Mouse (Mus musculus) hindbrain, embryonic 12.5 days (tissue): Measurements from ENCODE around the gene Stab1. TPM values are rescaled to one million over a fixed set of nuclear protein-coding genes. Genes with fewer than 3 reads are reported as not detected.
A peak's percentile ranks its signal among the peaks of the same experiment; 100 is the strongest.

Experiments used
- ATAC-seq: fragments of 200-750 bp; cut with Nextera tagmentation; 2 replicates; pipeline ENCODE4 v1.8.0; 2017; ENCODE audit warnings: moderate TSS enrichment; ENCODE audit not compliant: low FRiP score
- H3K27ac ChIP-seq: fragments of 300-500 bp; sonication (generic); 2 replicates; pipeline ENCODE4 v1.5.1; 2016; ENCODE audit warnings: mild to moderate bottlenecking
- H3K27me3 ChIP-seq: fragments of 300-500 bp; sonication (generic); 2 replicates; pipeline ENCODE4 v1.6.1; 2016; ENCODE audit warnings: mild to moderate bottlenecking
- H3K36me3 ChIP-seq: fragments of 300-500 bp; sonication (generic); 2 replicates; pipeline ENCODE4 v1.6.1; 2016; ENCODE audit warnings: mild to moderate bottlenecking
- H3K4me1 ChIP-seq: fragments of 300-500 bp; sonication (generic); 2 replicates; pipeline ENCODE4 v1.6.1; 2016
- H3K4me2 ChIP-seq: fragments of 300-500 bp; sonication (generic); replicated peaks from 2 replicates; pipeline ENCODE4 v1.6.1; 2016; ENCODE audit warnings: mild to moderate bottlenecking
- H3K4me3 ChIP-seq: fragments of 300-500 bp; sonication (generic); 2 replicates; pipeline ENCODE4 v1.5.1; 2016; ENCODE audit warnings: mild to moderate bottlenecking
- H3K9ac ChIP-seq: fragments of 300-500 bp; sonication (generic); 2 replicates; pipeline ENCODE4 v1.6.1; 2016; ENCODE audit warnings: mild to moderate bottlenecking, moderate library complexity
- H3K9me3 ChIP-seq: fragments of 300-500 bp; sonication (generic); replicated peaks from 2 replicates; pipeline ENCODE4 v1.6.1; 2016; ENCODE audit warnings: mild to moderate bottlenecking
- WGBS: fragments of 180-500 bp; shearing (Covaris S2); methylation state at CpG from one replicate; pipeline ENCODE4 v1.1.7; 2016; 5-methylcytosine and 5-hydroxymethylcytosine counted together
- polyA plus RNA-seq: library from polyadenylated mRNA; unstranded; fragments of >200 nt; fragmentation: Nextera tagmentation; extraction: Ambion mirVana; gene quantifications from 2 replicates; pipeline ENCODE4 v1.2.1, GENCODE M21; 2016

Gene Stab1
- 29.7 and 33.9 TPM in 2 replicates for polyA plus RNA-seq

GRCm38 (mm10) chr14:31168425-31168824, at the start of gene Stab1:
Gene Stab1 (minus strand): TSS chr14:31168641.
- no peak within 1 kb of the TSS for H3K4me2 ChIP-seq
- H3K27me3 ChIP-seq = no peaks in the 10 kb centered on the region
- 62% methylated on average over 10 of the region's 10 CpGs for WGBS
- peak within 1 kb of the TSS; percentile 18; the same call in 1 of the 2 replicates for H3K9ac ChIP-seq
- peaks cover 10% of the 10 kb centered on the region for H3K4me1 ChIP-seq
- H3K36me3 ChIP-seq = peaks cover 40% of the 10 kb centered on the region
- peak within 1 kb of the TSS; percentile 18; the same call in 1 of the 2 replicates for H3K27ac ChIP-seq
- ATAC-seq = no peak
- no peak within 1 kb of the TSS for H3K4me3 ChIP-seq
- no peaks in the 10 kb centered on the region for H3K9me3 ChIP-seq

DNA sequence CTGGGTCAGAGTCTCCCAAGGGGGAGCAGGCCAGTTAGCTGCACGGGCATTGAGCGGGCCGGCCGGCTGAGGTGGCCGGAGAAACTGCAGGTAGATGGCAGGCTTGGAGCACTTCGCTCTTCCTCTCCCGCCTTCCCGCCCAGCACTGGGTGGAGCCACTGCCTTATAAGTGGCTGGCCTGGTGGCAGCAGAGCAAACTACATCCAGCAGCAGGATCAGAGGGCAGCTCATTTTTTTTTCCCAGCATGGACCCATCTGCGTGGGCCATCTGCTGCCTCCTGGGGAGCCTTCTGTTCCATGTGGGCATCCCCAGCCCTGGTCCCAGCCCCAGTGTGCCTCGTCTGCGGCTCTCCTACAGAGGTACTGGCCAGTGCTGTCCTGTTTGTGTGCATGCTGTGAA, 49.2 kb upstream of the Stab1 start, which contains the start of gene Sema3g:
Gene Sema3g, plus strand, starts transcription at position 195 of the 400 bp plus-strand sequence.
- Histone ChIP-seq H3K4me3 (no peak within 1 kb of the TSS), H3K36me3 (no peaks in the 10 kb centered on the region), H3K9ac (peak within 1 kb of the TSS; percentile 43; the same call in 1 of the 2 replicates), H3K9me3 (no peaks in the 10 kb centered on the region), H3K4me1 (peaks cover 21% of the 10 kb centered on the region), H3K4me2 (0 out of 2 replicates have a peak within 1 kb of the TSS, but pooled peaks have one; percentile 17), H3K27me3 (peaks cover 7% of the 10 kb centered on the region), H3K27ac (0 out of 2 replicates have a peak within 1 kb of the TSS, but pooled peaks have one; percentile 35)
- 10% methylated on average over 11 of the region's 11 CpGs for WGBS
- peak; percentile 68 for ATAC-seq

GRCm38 (mm10) chr14:31216846-31217245, 48.4 kb upstream of the Stab1 start, which contains the start of gene Nisch:
Gene Nisch (minus strand): TSS chr14:31216946.
- H3K27me3 ChIP-seq = peaks cover 7% of the 10 kb centered on the region
- H3K4me1 ChIP-seq = peaks cover 21% of the 10 kb centered on the region
- WGBS = 58% methylated on average over 2 of the region's 2 CpGs
- 0 out of 2 replicates have a peak within 1 kb of the TSS, but pooled peaks have one; percentile 35 for H3K27ac ChIP-seq
- 0 out of 2 replicates have a peak within 1 kb of the TSS, but pooled peaks have one; percentile 17 for H3K4me2 ChIP-seq
- H3K4me3 ChIP-seq = no peak within 1 kb of the TSS
- no peak for ATAC-seq
- peak within 1 kb of the TSS; percentile 43; the same call in 1 of the 2 replicates for H3K9ac ChIP-seq
- no peaks in the 10 kb centered on the region for H3K36me3 ChIP-seq
- H3K9me3 ChIP-seq = no peaks in the 10 kb centered on the region

DNA sequence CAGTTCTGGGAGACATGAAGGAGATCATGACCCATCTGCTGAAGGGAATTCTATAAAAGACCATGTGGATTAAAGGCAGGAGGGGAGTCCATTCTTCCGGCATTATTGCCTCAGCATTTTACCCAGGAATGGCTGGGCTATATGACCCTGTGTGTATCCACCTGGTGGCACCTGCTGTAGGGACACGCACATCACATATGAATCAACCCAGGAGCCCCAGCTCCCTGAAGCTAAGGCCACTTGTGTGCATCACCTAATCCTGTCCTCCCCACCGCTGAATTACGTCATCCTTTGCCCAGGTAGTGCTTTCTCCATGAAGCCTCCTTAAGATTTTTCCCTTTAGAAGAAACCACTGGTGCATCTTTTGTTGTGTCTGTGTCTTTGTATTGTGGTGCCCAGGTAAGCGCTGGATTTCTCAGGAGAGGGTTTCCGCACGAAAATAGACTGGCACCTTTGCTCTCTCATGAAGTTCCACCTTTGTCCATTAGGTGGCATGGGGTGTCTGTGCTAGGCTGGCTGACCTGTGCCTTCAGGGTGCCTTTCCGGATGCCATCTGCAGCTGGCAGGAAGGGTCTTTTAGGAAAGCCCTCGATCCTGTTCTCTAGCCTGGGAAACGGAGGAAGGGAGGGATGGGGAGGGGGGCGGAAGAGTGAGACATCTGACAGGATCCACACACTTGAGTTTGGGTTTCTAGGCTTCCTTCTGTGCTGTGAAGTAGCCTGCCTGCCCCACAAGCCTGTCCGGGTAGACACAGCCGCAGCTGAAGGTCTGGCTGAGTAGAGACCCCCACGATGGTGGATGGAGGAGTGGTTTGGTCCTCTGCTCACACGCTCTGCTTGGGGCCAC, 46.9 kb upstream of the Stab1 start:
- H3K36me3 ChIP-seq = no peaks in the 10 kb centered on the region
- H3K9me3 ChIP-seq = no peaks in the 10 kb centered on the region
- H3K4me1 ChIP-seq = peaks cover 21% of the 10 kb centered on the region
- 33% methylated on average over 15 of the region's 15 CpGs for WGBS
- peaks cover 7% of the 10 kb centered on the region for H3K27me3 ChIP-seq
- 0 out of 2 replicates have a peak overlapping the region, but pooled peaks have one; percentile 8 for H3K9ac ChIP-seq
- H3K4me3 ChIP-seq = no peak overlapping the region
- ATAC-seq = peak; percentile 62
- H3K27ac ChIP-seq = no peak overlapping the region
- H3K4me2 ChIP-seq = no peak overlapping the region

DNA sequence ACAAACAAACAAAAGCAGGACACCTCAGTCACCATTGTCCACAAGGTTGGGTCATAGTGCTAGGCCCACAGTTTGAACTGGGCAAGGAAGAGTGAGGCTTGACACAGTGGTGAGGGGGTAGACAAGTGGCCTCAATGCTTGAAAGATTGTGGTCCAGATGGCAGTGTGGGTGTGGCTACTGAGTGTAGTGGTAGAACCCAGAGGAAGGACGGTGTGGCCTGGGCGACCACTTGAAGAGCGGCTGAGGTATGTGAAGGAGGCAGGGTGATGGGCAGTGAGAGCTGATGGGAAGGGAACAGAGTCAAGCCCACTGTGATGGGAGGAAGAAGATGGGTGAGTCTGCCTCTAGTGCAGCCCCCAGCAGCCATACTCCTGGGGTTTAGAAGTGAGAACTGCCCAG, 46.2 kb upstream of the Stab1 start:
- no peak overlapping the region for H3K9ac ChIP-seq
- no peak overlapping the region for H3K27ac ChIP-seq
- no peaks in the 10 kb centered on the region for H3K36me3 ChIP-seq
- no peak overlapping the region for H3K4me3 ChIP-seq
- H3K27me3 ChIP-seq = peaks cover 7% of the 10 kb centered on the region
- peaks cover 21% of the 10 kb centered on the region for H3K4me1 ChIP-seq
- no peak for ATAC-seq
- no peaks in the 10 kb centered on the region for H3K9me3 ChIP-seq
- H3K4me2 ChIP-seq = no peak overlapping the region
- WGBS = 89% methylated on average over 3 of the region's 3 CpGs

DNA sequence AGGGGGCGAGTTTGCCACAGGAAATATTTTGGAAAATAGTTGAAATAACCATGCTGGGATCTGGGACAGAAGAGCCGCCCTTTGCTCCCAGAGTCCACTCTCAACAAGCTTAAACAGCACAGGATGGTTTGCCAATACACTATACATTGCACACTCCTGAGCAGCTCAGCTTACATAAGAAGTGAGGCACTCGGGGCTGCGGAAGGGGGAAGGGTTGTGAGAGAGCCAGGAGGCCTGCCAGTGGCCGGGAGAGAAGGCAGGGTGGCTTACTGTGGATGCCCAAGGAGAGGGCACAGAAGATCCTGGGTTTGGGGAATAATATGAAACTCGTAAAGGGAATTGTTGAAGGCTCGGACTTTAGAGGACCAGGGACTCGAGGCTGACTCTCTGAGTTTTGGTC, 45.4 kb upstream of the Stab1 start:
- Histone ChIP-seq H3K27me3 (peaks cover 7% of the 10 kb centered on the region), H3K27ac (no peak overlapping the region), H3K36me3 (no peaks in the 10 kb centered on the region), H3K9ac (no peak overlapping the region), H3K4me2 (no peak overlapping the region), H3K9me3 (no peaks in the 10 kb centered on the region), H3K4me1 (peaks cover 19% of the 10 kb centered on the region), H3K4me3 (no peak overlapping the region)
- 69% methylated on average over 8 of the region's 8 CpGs for WGBS
- no peak for ATAC-seq

GRCm38 (mm10) chr14:31212499-31212898, 44.1 kb upstream of the Stab1 start:
- Histone ChIP-seq H3K4me2 (no peak overlapping the region), H3K4me1 (peaks cover 12% of the 10 kb centered on the region), H3K9ac (no peak overlapping the region), H3K4me3 (no peak overlapping the region), H3K27ac (no peak overlapping the region), H3K27me3 (peaks cover 7% of the 10 kb centered on the region), H3K9me3 (no peaks in the 10 kb centered on the region), H3K36me3 (no peaks in the 10 kb centered on the region)
- WGBS = 87% methylated on average over 3 of the region's 3 CpGs
- ATAC-seq = no peak

DNA sequence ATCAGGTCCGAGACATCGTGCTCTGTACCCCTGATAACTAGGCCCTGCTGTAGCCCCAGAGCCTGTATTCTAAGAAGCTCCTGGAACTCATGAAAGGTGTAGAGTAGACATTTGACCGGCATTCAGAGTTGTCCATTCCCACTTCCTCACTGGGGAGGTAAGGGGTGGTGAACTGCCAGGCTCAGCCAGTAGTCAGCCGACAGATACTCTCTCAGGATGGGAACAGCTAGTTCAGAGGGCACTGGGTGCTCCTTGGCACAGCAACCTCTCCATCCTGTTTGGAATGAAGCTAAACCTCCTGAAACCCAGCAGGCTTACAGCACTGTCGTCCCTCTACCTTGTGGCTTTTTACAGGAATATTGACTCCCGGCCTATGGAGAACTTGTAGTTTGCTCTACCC, 43.4 kb upstream of the Stab1 start:
- H3K9me3 ChIP-seq = no peaks in the 10 kb centered on the region
- H3K4me1 ChIP-seq = peaks cover 14% of the 10 kb centered on the region
- H3K9ac ChIP-seq = no peak overlapping the region
- ATAC-seq = no peak
- H3K27ac ChIP-seq = no peak overlapping the region
- no peaks in the 10 kb centered on the region for H3K36me3 ChIP-seq
- no peak overlapping the region for H3K4me3 ChIP-seq
- WGBS = 87% methylated on average over 6 of the region's 6 CpGs
- no peak overlapping the region for H3K4me2 ChIP-seq
- H3K27me3 ChIP-seq = peaks cover 7% of the 10 kb centered on the region

DNA sequence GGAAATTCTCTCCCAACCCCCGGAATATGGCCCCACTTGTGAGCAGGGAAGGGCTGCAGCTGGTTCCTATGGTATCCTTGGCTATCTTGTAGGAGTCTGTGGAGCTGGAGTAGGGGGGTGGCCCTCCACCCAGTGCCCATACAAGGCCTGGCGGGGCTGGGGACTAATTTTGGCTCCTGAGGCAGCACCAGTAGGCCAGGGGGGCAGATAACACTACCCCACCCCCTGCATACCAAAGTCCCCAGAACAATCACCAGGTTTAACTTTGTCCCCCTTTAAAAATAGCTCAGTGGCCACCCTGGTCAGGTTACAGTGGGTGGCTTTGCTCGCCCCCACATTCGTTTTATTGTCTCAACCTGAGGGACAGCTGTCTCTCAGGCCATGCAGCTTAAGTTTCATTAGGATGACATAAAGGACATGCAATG, 40.7 kb upstream of the Stab1 start:
- WGBS = 76% methylated on average over 4 of the region's 4 CpGs
- H3K36me3 ChIP-seq = peaks cover under 1% of the 10 kb centered on the region
- H3K4me2 ChIP-seq = no peak overlapping the region
- H3K4me1 ChIP-seq = peaks cover 22% of the 10 kb centered on the region
- peaks cover under 1% of the 10 kb centered on the region; the same call in 1 of the 2 replicates for H3K27me3 ChIP-seq
- ATAC-seq = no peak
- no peak overlapping the region for H3K9ac ChIP-seq
- H3K4me3 ChIP-seq = no peak overlapping the region
- H3K27ac ChIP-seq = no peak overlapping the region
- H3K9me3 ChIP-seq = no peaks in the 10 kb centered on the region

DNA sequence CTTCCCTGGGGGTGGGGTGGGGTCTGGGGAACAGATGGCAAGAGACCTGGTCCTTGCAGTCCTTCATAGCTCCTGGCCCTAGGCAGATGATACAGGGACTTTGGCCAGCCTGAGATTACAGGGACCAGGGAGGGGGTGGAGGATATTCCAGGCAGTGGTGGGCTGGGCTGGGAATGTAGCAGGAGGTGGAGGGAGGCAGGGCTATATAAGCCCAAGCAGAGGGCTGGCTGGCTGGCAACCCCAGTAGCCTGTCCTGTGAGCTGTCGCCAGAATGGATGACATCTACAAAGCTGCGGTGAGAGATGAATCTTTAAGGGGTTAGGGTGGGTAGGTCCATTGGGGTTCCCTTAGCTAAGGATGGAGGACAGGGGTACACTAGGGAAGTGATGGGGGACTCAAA, 39.6 kb upstream of the Stab1 start, which contains the start of gene Tnnc1:
Gene Tnnc1, plus strand, starts transcription at position 229 of the 400 bp plus-strand sequence.
- no peak for ATAC-seq
- peaks cover 11% of the 10 kb centered on the region for H3K36me3 ChIP-seq
- H3K27ac ChIP-seq = peak within 1 kb of the TSS; percentile 88; the same call in 1 of the 2 replicates
- H3K4me3 ChIP-seq = peak within 1 kb of the TSS; percentile 78; the same call in 1 of the 2 replicates
- 79% methylated on average over 2 of the region's 2 CpGs for WGBS
- H3K4me2 ChIP-seq = peak within 1 kb of the TSS; percentile 97
- no peaks in the 10 kb centered on the region for H3K27me3 ChIP-seq
- H3K9ac ChIP-seq = peak within 1 kb of the TSS; percentile 92
- H3K9me3 ChIP-seq = no peaks in the 10 kb centered on the region
- H3K4me1 ChIP-seq = peaks cover 26% of the 10 kb centered on the region

GRCm38 (mm10) chr14:31207070-31207830, 38.8 kb upstream of the Stab1 start:
- H3K27me3 ChIP-seq = no peaks in the 10 kb centered on the region
- H3K27ac ChIP-seq = peak overlapping the region; percentile 88
- H3K36me3 ChIP-seq = peaks cover 19% of the 10 kb centered on the region
- peak overlapping the region; percentile 97 for H3K4me2 ChIP-seq
- WGBS = 81% methylated on average over 13 of the region's 13 CpGs
- H3K4me3 ChIP-seq = peak overlapping the region; percentile 78
- peak; percentile 35 for ATAC-seq
- H3K4me1 ChIP-seq = peaks cover 26% of the 10 kb centered on the region
- peak overlapping the region; percentile 92 for H3K9ac ChIP-seq
- H3K9me3 ChIP-seq = no peaks in the 10 kb centered on the region
